Mouse (Mus musculus) left cerebral cortex, postnatal 25 days (tissue): ENCODE measurements around the gene Myadml2. TPM values are rescaled to one million over a fixed set of nuclear protein-coding genes. Genes with fewer than 3 reads are reported as not detected.

ENCODE experiments used
- microRNA-seq, 2 experiments: library from miRNA; unstranded; fragments of <30 nt; microRNA quantifications; one replicate each; pipeline ENCODE4 v1.2.0; 2022
- total RNA-seq, 2 experiments: library from RNA; stranded (reverse); gene quantifications; 2 replicates each; pipeline ENCODE4 v1.2.3; 2021

Gene Myadml2
- total RNA-seq, 2 experiments from 2014 or later = 7.4 to 8.6 TPM

Small RNA genes lying within 50 kb of the gene (microRNA-seq; reads per million reads assigned to microRNA genes)
- 2.5 to 5.4 reads per million in 2 experiments for gene Mir6936

Other genes with a start within 250 kb of the Myadml2 start
- gene Nploc4, start 210.4 kb downstream of the Myadml2 start, total RNA-seq = 10 to 100 TPM; 67.5 to 71.1 TPM
- 1 to 10 TPM; 2.8 to 5.8 TPM for gene Tspan10, start 205.5 kb downstream of the Myadml2 start, total RNA-seq
- gene Pde6g, start 194.7 kb downstream of the Myadml2 start, total RNA-seq = under 1 TPM in 1 of 2 experiments, not detected in 1; 0.18 TPM
- 10 to 100 TPM; 12.6 to 15.9 TPM for gene Oxld1, start 190.1 kb downstream of the Myadml2 start, total RNA-seq
- 10 to 100 TPM; 21.5 to 29.0 TPM for gene Ccdc137, start 190.0 kb downstream of the Myadml2 start, total RNA-seq
- gene Arl16, start 180.6 kb downstream of the Myadml2 start, total RNA-seq = 10 to 100 TPM; 56.7 to 58.1 TPM
- 10 to 100 TPM; 72.6 to 75.2 TPM for gene Mrpl12, start 163.5 kb downstream of the Myadml2 start, total RNA-seq
- gene Slc25a10, start 156.3 kb downstream of the Myadml2 start, total RNA-seq = 10 to 100 TPM; 18.4 to 20.5 TPM
- not detected for gene Gcgr, start 117.5 kb downstream of the Myadml2 start, total RNA-seq
- 10 to 100 TPM; 88.2 to 93.6 TPM for gene Mcrip1, start 98.4 kb downstream of the Myadml2 start, total RNA-seq
- gene Ppp1r27, start 97.0 kb downstream of the Myadml2 start, total RNA-seq = not detected
- gene P4hb, start 74.9 kb downstream of the Myadml2 start, total RNA-seq = 100 to 1,000 TPM; 125 to 127 TPM
- gene Arhgdia, start 66.5 kb downstream of the Myadml2 start, total RNA-seq = 100 to 1,000 TPM; 340 to 344 TPM
- gene Alyref, start 49.8 kb downstream of the Myadml2 start, total RNA-seq = 10 to 100 TPM; 59.9 to 61.2 TPM
- 10 to 100 TPM; 93.2 to 94.8 TPM for gene Anapc11, start 49.7 kb downstream of the Myadml2 start, total RNA-seq
- gene Npb, start 39.7 kb downstream of the Myadml2 start, total RNA-seq = not detected
- gene Pcyt2, start 30.2 kb downstream of the Myadml2 start, total RNA-seq = 100 to 1,000 TPM; 120 to 141 TPM
- gene Sirt7, start 22.9 kb downstream of the Myadml2 start, total RNA-seq = 10 to 100 TPM; 37.8 TPM
- gene Mafg, start 14.6 kb downstream of the Myadml2 start, total RNA-seq = 10 to 100 TPM; 91.5 to 98.4 TPM
- gene Pycr1, start 4.4 kb downstream of the Myadml2 start, total RNA-seq = 1 to 10 TPM; 1.4 to 2.1 TPM
- gene Notum, start 13.0 kb upstream of the Myadml2 start, total RNA-seq = 1 to 10 TPM; 4.1 to 4.7 TPM
- gene Aspscr1, start 24.8 kb upstream of the Myadml2 start, total RNA-seq = 10 to 100 TPM; 51.2 to 53.1 TPM
- gene Cenpx, start 65.6 kb upstream of the Myadml2 start, total RNA-seq = 10 to 100 TPM; 18.0 to 22.7 TPM
- 10 to 100 TPM; 50.4 to 60.0 TPM for gene Lrrc45, start 65.8 kb upstream of the Myadml2 start, total RNA-seq
- 10 to 100 TPM; 39.4 to 41.0 TPM for gene Rac3, start 73.3 kb upstream of the Myadml2 start, total RNA-seq
- gene Dcxr, start 79.1 kb upstream of the Myadml2 start, total RNA-seq = 1 to 10 TPM; 6.1 to 7.4 TPM
- gene Cbr2, start 84.0 kb upstream of the Myadml2 start, total RNA-seq = 1 to 10 TPM; 2.6 to 3.7 TPM
- gene Hmga1b, start 114.6 kb upstream of the Myadml2 start, total RNA-seq = 10 to 100 TPM; 29.3 to 33.1 TPM
- 10 to 100 TPM; 62.9 to 63.3 TPM for gene Rfng, start 136.0 kb upstream of the Myadml2 start, total RNA-seq
- 100 to 1,000 TPM; 139 to 143 TPM for gene Gps1, start 136.1 kb upstream of the Myadml2 start, total RNA-seq
- gene Dus1l, start 148.2 kb upstream of the Myadml2 start, total RNA-seq = 10 to 100 TPM; 40.0 to 42.8 TPM
- 100 to 1,000 TPM; 168 to 171 TPM for gene Fasn, start 176.4 kb upstream of the Myadml2 start, total RNA-seq